Mouse (Mus musculus): ENCODE measurements around the gene Dennd1a. TPM values are rescaled to one million over a fixed set of nuclear protein-coding genes. Genes with fewer than 3 reads are reported as not detected.

The Dennd1a gene
- total RNA-seq, 2 experiments from 2014 or later = 84.5 to 87.4 TPM

DNA sequence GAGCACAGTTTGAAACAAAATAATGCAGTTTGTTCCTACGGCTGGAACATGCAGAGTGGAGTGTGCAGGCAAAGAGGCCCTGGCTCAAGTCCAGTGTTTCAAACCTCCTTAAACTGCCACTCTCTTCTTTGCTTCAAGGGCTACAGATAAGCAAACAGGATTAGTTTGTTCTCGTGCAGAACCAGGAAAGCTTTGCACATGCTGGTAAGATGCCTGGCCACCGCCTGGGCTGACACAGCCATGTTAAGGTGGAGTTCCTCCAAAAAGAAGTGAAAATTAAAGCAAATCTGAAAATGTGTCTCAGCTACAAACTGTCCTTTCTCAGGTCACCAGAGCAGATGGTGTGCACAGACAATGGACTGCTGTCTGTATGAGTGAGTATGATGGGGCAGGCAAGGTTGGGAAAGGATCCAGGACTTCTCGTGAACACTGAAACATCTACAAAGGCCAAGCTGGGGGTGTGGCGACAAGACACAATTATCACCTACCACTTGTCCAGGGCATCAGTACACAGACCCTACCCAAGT is 273.3 kb downstream of the Dennd1a start:
- no peak for TF ChIP-seq CTCF (IDR thresholded peaks at IDR 0.05)
- intact Hi-C loops (cut with DNase I) = no loop called here
- H3K27ac ChIP-seq = no peak overlapping the region
- DNase-seq (ENCODE audit: extremely low spot score in 1 of 2, low spot score in 2 of 2) = peak; percentile 25 to 30
- H3K4me3 ChIP-seq = no peak overlapping the region

GRCm38 (mm10) chr2:38007238-38007637 is 280.0 kb downstream of the Dennd1a start:
- no peak for TF ChIP-seq CTCF (IDR thresholded peaks at IDR 0.05)
- intact Hi-C loops (cut with DNase I) = no loop called here
- H3K4me3 ChIP-seq = no peak overlapping the region

GRCm38 (mm10) chr2:38003183-38003680 is 284.0 kb downstream of the Dennd1a start:
- intact Hi-C loops (cut with DNase I) = no loop called here
- H3K27ac ChIP-seq = no peak overlapping the region

More at GRCm38 (mm10) chr2:38007238-38007637, 280.0 kb downstream of the Dennd1a start:
- no peak overlapping the region for H3K27ac ChIP-seq
- no peak for DNase-seq (ENCODE audit: extremely low spot score in 1 of 2, low spot score in 2 of 2)

DNA sequence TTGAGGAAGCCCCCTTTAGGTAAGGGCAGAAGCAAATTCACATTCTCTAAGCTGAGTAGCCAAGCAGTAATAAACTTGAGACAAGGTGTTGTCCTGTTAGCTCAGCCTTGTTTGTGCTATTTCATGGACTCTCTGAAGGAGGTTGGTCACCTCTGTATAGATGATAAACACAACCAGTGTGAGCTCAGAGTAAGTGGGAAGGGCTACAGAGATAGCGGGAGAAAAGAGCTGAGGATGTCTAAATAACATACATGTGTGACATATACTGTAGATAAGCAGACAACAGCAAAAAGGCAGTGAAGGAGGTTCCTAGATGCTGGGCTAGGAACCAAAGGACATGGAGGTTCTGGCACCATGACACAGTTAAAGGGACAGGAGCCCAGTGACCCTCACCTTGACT is 286.2 kb downstream of the Dennd1a start:
- no peak for TF ChIP-seq CTCF (IDR thresholded peaks at IDR 0.05)
- no peak for DNase-seq (ENCODE audit: extremely low spot score in 1 of 2, low spot score in 2 of 2)
- Histone ChIP-seq H3K27ac (no peak overlapping the region), H3K4me3 (no peak overlapping the region)
- intact Hi-C loops (cut with DNase I) = no loop called here

More at GRCm38 (mm10) chr2:38003183-38003680, 284.0 kb downstream of the Dennd1a start:
- no peak overlapping the region for H3K4me3 ChIP-seq
- TF ChIP-seq CTCF (IDR thresholded peaks at IDR 0.05) = no peak
- no peak for DNase-seq (ENCODE audit: extremely low spot score in 1 of 2, low spot score in 2 of 2)

GRCm38 (mm10) chr2:37997966-37998365 is 289.2 kb downstream of the Dennd1a start:
- DNase-seq (ENCODE audit: extremely low spot score in 1 of 2, low spot score in 2 of 2) = no peak
- intact Hi-C loops (cut with DNase I) = no loop called here
- no peak overlapping the region for H3K4me3 ChIP-seq
- H3K27ac ChIP-seq = no peak overlapping the region
- no peak for TF ChIP-seq CTCF (IDR thresholded peaks at IDR 0.05)

GRCm38 (mm10) chr2:37989091-37989490 is 298.1 kb downstream of the Dennd1a start:
- TF ChIP-seq CTCF (IDR thresholded peaks at IDR 0.05) = no peak
- no peak overlapping the region for H3K4me3 ChIP-seq
- intact Hi-C loops (cut with DNase I) = no loop called here
- no peak for DNase-seq (ENCODE audit: extremely low spot score in 1 of 2, low spot score in 2 of 2)
- H3K27ac ChIP-seq = no peak overlapping the region

DNA sequence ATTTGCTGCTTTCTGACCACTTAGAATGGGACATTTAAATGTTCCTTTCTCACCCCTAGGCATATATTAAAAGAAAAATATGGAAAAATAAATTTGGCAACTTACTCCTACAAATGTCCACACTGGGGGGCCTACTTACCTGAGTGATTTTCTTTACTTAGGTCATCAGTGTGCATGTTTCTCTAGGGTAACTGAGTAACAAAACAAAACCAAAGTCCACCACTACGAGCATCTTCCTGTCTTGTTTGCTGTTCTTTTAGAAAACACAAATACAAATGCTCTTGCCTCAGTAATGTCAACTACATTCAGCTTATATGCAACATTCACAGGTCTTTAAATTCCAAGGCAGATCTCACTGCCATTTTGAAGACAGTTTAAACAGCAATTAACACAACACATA is 298.9 kb downstream of the Dennd1a start:
- intact Hi-C loops (cut with DNase I) = no loop called here
- no peak for TF ChIP-seq CTCF (IDR thresholded peaks at IDR 0.05)
- Histone ChIP-seq H3K4me3 (no peak overlapping the region), H3K27ac (no peak overlapping the region)
- no peak for DNase-seq (ENCODE audit: extremely low spot score in 1 of 2, low spot score in 2 of 2)

DNA sequence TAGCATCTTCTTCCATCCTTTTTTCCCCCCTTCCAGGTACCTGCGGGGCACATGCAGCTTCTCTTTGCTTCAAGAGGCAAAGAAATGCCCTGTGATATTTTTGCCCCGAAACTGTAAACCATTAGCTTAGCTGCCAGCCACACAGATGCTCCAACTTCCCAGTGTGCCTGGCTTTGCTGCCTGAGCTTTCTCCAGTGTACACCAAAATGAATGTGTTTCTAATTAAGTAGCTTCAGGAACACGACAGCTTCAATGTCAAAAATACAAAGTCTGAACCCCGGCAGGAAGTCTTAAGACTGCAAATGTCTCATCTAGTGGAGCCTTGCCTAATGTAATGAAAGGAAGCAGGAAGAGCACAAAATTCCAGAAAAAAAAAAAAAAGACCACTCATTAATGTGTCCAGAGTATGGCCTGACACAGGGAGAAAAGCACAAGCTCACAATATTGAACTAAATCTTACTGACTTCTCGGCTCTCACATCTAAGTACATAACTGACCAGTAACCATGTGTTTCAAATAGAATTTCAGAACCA is 301.4 kb downstream of the Dennd1a start:
- peak overlapping the region; percentile 21; the same call in 1 of the 2 replicates for H3K27ac ChIP-seq
- intact Hi-C loops (cut with DNase I) = no loop called here

DNA sequence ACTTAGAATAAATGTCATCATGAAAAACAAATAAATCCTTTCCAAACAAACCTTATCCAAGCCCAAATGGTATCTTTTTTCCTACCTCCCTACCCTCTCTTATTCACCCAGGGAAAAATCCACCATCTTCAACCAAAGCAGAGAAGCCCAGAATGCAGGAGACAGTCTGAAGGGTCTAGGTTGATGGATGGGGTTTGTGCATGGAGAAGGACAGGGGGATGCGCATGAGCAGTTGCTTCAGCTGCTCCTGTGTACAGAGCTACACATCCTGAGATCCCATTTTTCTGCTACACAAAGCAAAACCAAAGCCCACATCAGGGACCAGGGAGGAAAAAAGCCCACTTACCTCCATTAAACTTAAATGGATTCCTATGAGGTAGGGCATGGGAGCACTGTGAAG is 304.5 kb downstream of the Dennd1a start:
- no peak for TF ChIP-seq CTCF (IDR thresholded peaks at IDR 0.05)
- intact Hi-C loops (cut with DNase I) = no loop called here
- H3K27ac ChIP-seq = no peak overlapping the region
- no peak for DNase-seq (ENCODE audit: extremely low spot score in 1 of 2, low spot score in 2 of 2)
- no peak overlapping the region for H3K4me3 ChIP-seq

More for the DNA sequence above, 301.4 kb downstream of the Dennd1a start:
- no peak for DNase-seq (ENCODE audit: extremely low spot score in 1 of 2, low spot score in 2 of 2)
- TF ChIP-seq CTCF (IDR thresholded peaks at IDR 0.05) = no peak
- H3K4me3 ChIP-seq = no peak overlapping the region

GRCm38 (mm10) chr2:37981562-37982403 is 305.4 kb downstream of the Dennd1a start:
- no peak for TF ChIP-seq CTCF (IDR thresholded peaks at IDR 0.05)
- no peak overlapping the region for H3K4me3 ChIP-seq
- intact Hi-C loops (cut with DNase I) = no loop called here
- H3K27ac ChIP-seq = no peak overlapping the region
- no peak for DNase-seq (ENCODE audit: extremely low spot score in 1 of 2, low spot score in 2 of 2)

DNA sequence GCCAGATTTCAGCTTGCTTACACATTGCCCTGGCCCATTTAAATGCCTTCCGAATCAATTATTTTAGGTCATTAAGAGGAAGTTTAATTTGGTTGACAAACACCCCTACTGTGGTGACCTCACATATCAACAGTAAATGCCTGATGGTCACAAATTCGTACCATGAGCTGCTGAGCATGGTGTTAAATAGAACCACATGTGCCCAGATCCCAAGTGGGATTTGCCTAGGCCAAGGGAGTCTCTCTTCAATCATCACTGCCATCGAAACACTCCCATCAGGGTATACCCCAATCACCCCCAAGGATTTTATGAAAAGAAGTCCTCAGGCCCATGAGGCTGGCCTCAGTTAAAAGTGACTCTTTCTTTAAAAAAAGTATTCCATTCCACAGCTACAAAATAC is 313.0 kb downstream of the Dennd1a start:
- intact Hi-C loops (cut with DNase I) = no loop called here
- no peak for DNase-seq (ENCODE audit: extremely low spot score in 1 of 2, low spot score in 2 of 2)
- no peak for TF ChIP-seq CTCF (IDR thresholded peaks at IDR 0.05)
- no peak overlapping the region for H3K4me3 ChIP-seq
- H3K27ac ChIP-seq = no peak overlapping the region

GRCm38 (mm10) chr2:37972621-37973020 is 314.6 kb downstream of the Dennd1a start:
- H3K27ac ChIP-seq = no peak overlapping the region
- no peak for DNase-seq (ENCODE audit: extremely low spot score in 1 of 2, low spot score in 2 of 2)
- no peak for TF ChIP-seq CTCF (IDR thresholded peaks at IDR 0.05)
- intact Hi-C loops (cut with DNase I) = no loop called here
- no peak overlapping the region for H3K4me3 ChIP-seq

Measured in left cerebral cortex, adult 2 months (tissue).